Mouse (Mus musculus): ENCODE results near the gene Actn1. TPM values are rescaled to one million over a fixed set of nuclear protein-coding genes. Genes with fewer than 3 reads are reported as not detected.

The Actn1 gene
- polyA plus RNA-seq, 1 experiment: 2.9 TPM

- H3K27ac ChIP-seq (replicated peaks; ENCODE audit: low read depth, low read length): no peak overlapping the region
- no peaks in the 10 kb centered on the region for H3K4me1 ChIP-seq (ENCODE audit: control insufficient read depth, insufficient read depth, insufficient read length, low read length)
- no peak overlapping the region for H3K4me3 ChIP-seq (ENCODE audit: insufficient read depth, low read depth, low read length)
Observed at GRCm38 (mm10) chr12:80153078-80153477, 107.1 kb downstream of the Actn1 start.

DNA sequence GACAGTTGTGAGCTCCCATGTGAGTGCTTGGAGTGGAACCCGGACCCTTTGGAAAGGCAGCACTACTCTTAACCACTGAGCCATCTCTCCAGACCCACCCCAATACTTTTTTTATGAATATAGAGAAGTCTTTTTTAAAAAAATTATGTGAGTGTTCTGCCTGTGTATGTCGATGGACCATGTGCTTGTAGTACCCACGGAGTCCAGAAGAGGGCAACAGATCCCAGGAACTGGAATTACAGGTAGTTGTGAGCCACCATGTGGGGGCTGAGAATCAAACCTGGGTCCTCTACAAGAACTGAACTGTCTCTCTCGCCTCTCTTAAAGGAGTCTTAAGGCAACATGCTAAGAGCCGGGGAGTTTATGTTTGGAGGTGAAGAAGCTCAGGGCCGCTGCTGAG is 108.3 kb downstream of the Actn1 start:
- H3K27ac ChIP-seq (replicated peaks; ENCODE audit: low read depth, low read length): no peak overlapping the region
- no peaks in the 10 kb centered on the region for H3K4me1 ChIP-seq (ENCODE audit: control insufficient read depth, insufficient read depth, insufficient read length, low read length)

DNA sequence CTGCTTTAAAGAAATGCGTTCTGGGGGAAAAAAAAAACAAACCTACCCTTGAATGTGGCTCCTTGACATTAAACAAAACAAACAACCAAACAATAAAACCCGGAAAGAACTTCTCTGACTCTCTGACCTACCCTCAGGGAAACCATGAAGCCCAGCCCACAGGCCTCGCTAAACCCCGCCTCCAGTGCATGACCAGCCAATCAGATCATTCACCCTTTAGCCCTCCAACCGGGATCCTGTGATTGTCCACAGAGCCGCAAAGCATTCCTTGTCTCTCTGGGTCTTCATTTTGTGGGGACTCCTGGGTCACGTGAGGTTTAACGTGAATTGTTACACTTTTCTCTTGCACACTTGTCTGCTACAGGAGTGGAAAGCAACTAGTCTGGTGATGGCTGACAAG is 109.5 kb downstream of the Actn1 start:
- Histone ChIP-seq H3K4me1 (ENCODE audit: control insufficient read depth, insufficient read depth, insufficient read length, low read length) (no peaks in the 10 kb centered on the region), H3K27ac (replicated peaks; ENCODE audit: low read depth, low read length) (no peak overlapping the region), H3K4me3 (ENCODE audit: insufficient read depth, low read depth, low read length) (0 out of 2 replicates have a peak overlapping the region, but pooled peaks have one; percentile 26)

More for the DNA sequence above, 108.3 kb downstream of the Actn1 start:
- no peak overlapping the region for H3K4me3 ChIP-seq (ENCODE audit: insufficient read depth, low read depth, low read length)

GRCm38 (mm10) chr12:80147563-80148214 is 112.5 kb downstream of the Actn1 start:
- Histone ChIP-seq H3K27ac (replicated peaks; ENCODE audit: low read depth, low read length) (no peak overlapping the region), H3K4me1 (ENCODE audit: control insufficient read depth, insufficient read depth, insufficient read length, low read length) (no peaks in the 10 kb centered on the region), H3K4me3 (ENCODE audit: insufficient read depth, low read depth, low read length) (no peak overlapping the region)

DNA sequence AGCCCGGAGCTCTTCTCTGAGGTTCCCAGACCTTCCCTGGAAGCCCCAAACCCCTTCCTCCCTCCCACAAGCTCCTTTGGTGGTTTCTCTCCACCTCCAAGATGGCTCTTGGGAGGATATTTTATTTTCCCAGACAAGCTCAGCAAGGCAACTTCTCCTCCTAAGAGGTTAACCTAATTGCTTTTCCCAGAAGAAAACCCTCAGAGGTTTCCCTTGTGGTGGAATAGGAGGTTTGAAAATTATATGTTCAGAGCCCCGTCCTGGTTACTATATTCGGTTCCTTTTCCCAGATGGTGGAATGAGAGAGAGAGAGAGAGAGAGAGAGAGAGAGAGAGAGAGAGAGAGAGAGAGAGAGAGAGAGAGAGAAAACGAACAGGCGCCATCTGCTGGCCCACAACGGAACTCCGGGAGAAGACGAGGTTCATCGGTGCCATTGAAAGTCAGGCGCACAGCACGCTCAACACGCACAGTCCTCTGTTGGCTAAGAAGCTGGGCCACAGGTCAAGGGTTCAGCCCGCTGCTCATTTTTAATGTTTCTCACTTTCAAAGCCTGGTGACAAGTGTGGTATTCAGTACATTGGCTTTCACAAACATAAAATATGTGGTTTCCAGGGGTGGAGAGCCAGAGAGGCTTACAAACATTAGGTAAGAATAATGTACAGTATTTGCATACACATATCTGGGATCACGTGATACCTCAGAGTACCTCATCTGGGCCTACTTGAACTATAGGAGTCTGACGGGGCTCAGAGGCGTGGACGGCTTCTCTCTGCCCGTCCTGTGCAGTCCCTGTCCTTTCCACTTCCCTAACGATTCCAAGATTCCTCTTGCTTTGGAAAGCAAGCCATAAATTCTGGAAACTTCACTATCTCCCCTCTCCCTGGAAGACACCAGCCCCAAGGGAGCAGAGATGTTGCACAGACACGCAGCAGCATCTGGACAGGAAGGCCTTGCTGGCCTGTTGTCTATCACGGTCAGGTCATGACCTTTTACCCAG is 113.6 kb downstream of the Actn1 start:
- no peak overlapping the region for H3K27ac ChIP-seq (replicated peaks; ENCODE audit: low read depth, low read length)
- H3K4me3 ChIP-seq (ENCODE audit: insufficient read depth, low read depth, low read length): no peak overlapping the region
- no peaks in the 10 kb centered on the region for H3K4me1 ChIP-seq (ENCODE audit: control insufficient read depth, insufficient read depth, insufficient read length, low read length)

DNA sequence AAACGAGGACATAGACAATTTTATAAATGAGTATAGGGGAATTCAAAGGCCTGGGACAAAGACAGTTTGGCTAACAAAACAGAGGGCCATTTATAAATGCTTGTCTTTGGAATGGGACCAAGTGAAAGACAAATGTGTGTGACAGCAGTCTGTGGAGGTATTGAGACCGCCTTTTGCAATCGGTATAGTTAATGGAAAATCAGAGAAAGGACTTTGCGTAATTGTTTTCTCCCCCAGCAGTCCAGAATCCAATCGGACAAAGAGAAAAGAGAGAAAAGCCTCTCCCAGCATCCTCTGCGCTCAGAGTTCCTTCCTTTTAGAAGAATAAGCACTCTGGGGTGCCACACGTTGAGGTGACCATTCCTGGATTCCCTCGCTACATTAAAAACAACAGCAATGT is 114.8 kb downstream of the Actn1 start:
- no peak overlapping the region for H3K4me3 ChIP-seq (ENCODE audit: insufficient read depth, low read depth, low read length)
- H3K27ac ChIP-seq (replicated peaks; ENCODE audit: low read depth, low read length): no peak overlapping the region

DNA sequence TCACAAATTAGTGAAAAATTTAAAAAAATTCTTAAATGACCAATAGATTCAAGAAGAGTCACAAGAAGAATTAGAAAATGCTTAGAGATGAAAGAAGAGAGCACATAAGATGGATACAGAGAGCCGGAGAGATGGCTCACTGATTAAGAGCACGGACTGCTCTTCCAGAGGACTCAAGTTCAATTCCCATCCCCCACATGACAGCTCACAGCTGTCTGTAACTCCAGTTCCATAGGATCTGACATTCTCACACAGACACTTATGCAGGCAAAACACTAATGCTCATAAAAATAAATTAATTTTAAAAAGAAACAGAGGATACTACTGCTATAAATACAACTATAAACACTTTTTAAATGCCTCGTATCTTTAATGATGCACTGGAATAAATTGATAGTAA is 115.3 kb downstream of the Actn1 start:
- no peak overlapping the region for H3K27ac ChIP-seq (replicated peaks; ENCODE audit: low read depth, low read length)
- H3K4me3 ChIP-seq (ENCODE audit: insufficient read depth, low read depth, low read length): no peak overlapping the region
- H3K4me1 ChIP-seq (ENCODE audit: control insufficient read depth, insufficient read depth, insufficient read length, low read length): no peaks in the 10 kb centered on the region

More for the DNA sequence above, 114.8 kb downstream of the Actn1 start:
- H3K4me1 ChIP-seq (ENCODE audit: control insufficient read depth, insufficient read depth, insufficient read length, low read length): no peaks in the 10 kb centered on the region

GRCm38 (mm10) chr12:80141470-80141869 is 118.7 kb downstream of the Actn1 start:
- H3K27ac ChIP-seq (replicated peaks; ENCODE audit: low read depth, low read length): no peak overlapping the region
- H3K4me3 ChIP-seq (ENCODE audit: insufficient read depth, low read depth, low read length): no peak overlapping the region
- H3K4me1 ChIP-seq (ENCODE audit: control insufficient read depth, insufficient read depth, insufficient read length, low read length): no peaks in the 10 kb centered on the region

DNA sequence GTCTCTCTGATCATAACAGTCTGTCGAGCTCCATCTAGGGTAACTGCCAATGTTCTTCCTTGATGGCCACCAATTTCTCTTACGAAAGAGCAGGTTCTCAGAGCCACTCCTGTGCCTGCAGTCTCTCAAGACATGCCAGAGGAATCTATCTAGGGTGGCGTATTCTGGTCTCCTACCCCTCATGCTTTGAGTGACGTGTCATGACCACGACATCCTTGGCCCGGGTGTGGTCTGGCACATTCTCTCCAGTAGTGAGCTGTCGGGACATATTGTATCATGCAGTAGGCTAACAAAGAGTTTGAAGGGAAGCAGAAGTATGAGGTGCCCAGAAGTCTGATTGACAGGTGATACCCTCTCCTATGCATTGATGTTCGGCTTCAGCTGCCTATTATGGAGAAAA is 119.2 kb downstream of the Actn1 start:
- H3K27ac ChIP-seq (replicated peaks; ENCODE audit: low read depth, low read length): no peak overlapping the region
- H3K4me3 ChIP-seq (ENCODE audit: insufficient read depth, low read depth, low read length): no peak overlapping the region
- H3K4me1 ChIP-seq (ENCODE audit: control insufficient read depth, insufficient read depth, insufficient read length, low read length): no peaks in the 10 kb centered on the region

- H3K4me3 ChIP-seq (ENCODE audit: insufficient read depth, low read depth, low read length): no peak overlapping the region
- H3K4me1 ChIP-seq (ENCODE audit: control insufficient read depth, insufficient read depth, insufficient read length, low read length): no peaks in the 10 kb centered on the region
- no peak overlapping the region for H3K27ac ChIP-seq (replicated peaks; ENCODE audit: low read depth, low read length)
Observed at GRCm38 (mm10) chr12:80137744-80138143, 122.4 kb downstream of the Actn1 start.

GRCm38 (mm10) chr12:80137246-80137645 is 122.9 kb downstream of the Actn1 start:
- H3K4me1 ChIP-seq (ENCODE audit: control insufficient read depth, insufficient read depth, insufficient read length, low read length): no peaks in the 10 kb centered on the region
- H3K4me3 ChIP-seq (ENCODE audit: insufficient read depth, low read depth, low read length): no peak overlapping the region
- no peak overlapping the region for H3K27ac ChIP-seq (replicated peaks; ENCODE audit: low read depth, low read length)

DNA sequence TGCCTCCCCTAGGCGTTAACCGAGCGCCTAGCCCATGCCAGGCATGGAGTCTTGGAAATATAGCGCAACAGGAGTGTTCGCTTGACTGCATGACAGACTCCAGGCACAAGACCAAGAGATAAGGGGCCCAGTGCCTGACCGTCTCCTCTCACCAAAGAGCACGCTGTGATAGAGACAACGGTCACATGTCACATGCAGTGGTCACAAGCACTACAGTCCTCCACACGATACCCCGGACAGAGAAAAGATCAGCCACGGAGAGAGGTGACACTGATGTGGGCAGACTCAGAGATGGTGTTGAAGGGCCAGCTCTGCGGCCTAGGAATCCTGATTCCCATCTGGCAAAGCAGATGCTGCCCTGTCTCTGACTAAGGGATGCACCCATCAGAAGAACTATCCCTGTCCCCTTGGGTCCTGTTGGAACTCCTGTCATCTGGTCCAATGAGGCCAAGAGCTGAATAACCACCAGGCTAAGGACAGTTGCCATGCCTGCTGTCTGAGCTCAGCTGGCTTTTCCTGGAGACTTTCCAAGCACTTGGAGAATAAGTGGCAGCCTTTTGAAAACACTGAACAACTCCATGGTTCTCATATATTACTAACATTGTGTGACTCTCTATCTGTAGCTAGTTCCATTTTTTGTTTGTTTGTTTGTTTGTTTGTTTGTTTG is 123.8 kb downstream of the Actn1 start:
- H3K4me3 ChIP-seq (ENCODE audit: insufficient read depth, low read depth, low read length): no peak overlapping the region
- H3K4me1 ChIP-seq (ENCODE audit: control insufficient read depth, insufficient read depth, insufficient read length, low read length): peaks cover 7% of the 10 kb centered on the region
- no peak overlapping the region for H3K27ac ChIP-seq (replicated peaks; ENCODE audit: low read depth, low read length)

DNA sequence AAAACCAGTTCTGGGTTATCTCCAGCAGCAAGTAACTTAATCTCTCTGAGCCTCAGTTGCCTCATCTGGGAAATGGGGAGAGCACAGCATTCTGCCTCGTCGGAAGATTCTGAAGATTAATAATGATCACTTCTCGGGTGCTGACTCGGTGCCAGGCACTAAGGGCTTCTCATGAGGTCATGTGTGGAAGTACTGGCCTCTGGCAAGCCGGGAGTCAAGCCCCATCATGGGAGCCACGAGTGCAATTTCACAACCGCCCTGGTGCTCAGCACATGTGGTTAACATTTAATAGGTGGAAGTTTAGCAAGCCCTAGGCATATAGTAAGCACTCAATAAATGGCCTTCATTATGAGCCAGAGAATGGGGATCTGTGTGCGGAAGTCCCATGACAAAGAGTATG is 125.0 kb downstream of the Actn1 start:
- H3K4me3 ChIP-seq (ENCODE audit: insufficient read depth, low read depth, low read length): no peak overlapping the region
- H3K4me1 ChIP-seq (ENCODE audit: control insufficient read depth, insufficient read depth, insufficient read length, low read length): peaks cover 17% of the 10 kb centered on the region
- no peak overlapping the region for H3K27ac ChIP-seq (replicated peaks; ENCODE audit: low read depth, low read length)

- Histone ChIP-seq H3K4me1 (ENCODE audit: control insufficient read depth, insufficient read depth, insufficient read length, low read length) (peaks cover 27% of the 10 kb centered on the region), H3K27ac (replicated peaks; ENCODE audit: low read depth, low read length) (peak overlapping the region; percentile 50; the same call in 1 of the 2 replicates), H3K4me3 (ENCODE audit: insufficient read depth, low read depth, low read length) (no peak overlapping the region)
Observed at GRCm38 (mm10) chr12:80133011-80133545, 127.1 kb downstream of the Actn1 start.
